Mouse (Mus musculus): ENCODE measurements at regions not wholly inside any gene's neighbourhood (a gene's known extent, or its start where the extent isn't known, plus 50 kb on each side); places are given as distances from the start of the nearest gene placed in this dataset.

GRCm38 (mm10) chr15:63498483-63498882, 346.5 kb downstream of the Gsdmc2 start:
- TF ChIP-seq CTCF (IDR thresholded peaks at IDR 0.05; ENCODE audit: low read depth) (no peak), EP300 (IDR thresholded peaks at IDR 0.05; ENCODE audit: low read depth) (no peak)
